Mouse (Mus musculus): ENCODE data around the gene Kcnh4. TPM values are rescaled to one million over a fixed set of nuclear protein-coding genes. Genes with fewer than 3 reads are reported as not detected.

The Kcnh4 gene
- polyA plus RNA-seq, 1 experiment from 2014 or later: 1.1 TPM

- Histone ChIP-seq H3K4me1 (peaks cover 29% of the 10 kb centered on the region), H3K27ac (replicated peaks) (peak overlapping the region; percentile 90), H3K9me3 (replicated peaks) (no peaks in the 10 kb centered on the region), H3K27me3 (ENCODE audit: low read depth, poor library complexity, severe bottlenecking) (no peaks in the 10 kb centered on the region), H3K4me3 (peak overlapping the region; percentile 98), H3K36me3 (peaks cover 14% of the 10 kb centered on the region)
- no peak for DNase-seq (ENCODE audit: low spot score)
- WGBS: 24% methylated on average over 5 of the region's 5 CpGs
Observed at GRCm38 (mm10) chr11:100738749-100739148, 21.0 kb downstream of the Kcnh4 start.

GRCm38 (mm10) chr11:100738066-100738604 lies 21.6 kb downstream of the Kcnh4 start, which contains the start of gene Rab5c:
Rab5c (minus strand) TSS chr11:100738215.
- under 1% methylated on average over 39 of the region's 39 CpGs for WGBS
- no peaks in the 10 kb centered on the region for H3K9me3 ChIP-seq (replicated peaks)
- H3K27me3 ChIP-seq (ENCODE audit: low read depth, poor library complexity, severe bottlenecking): no peaks in the 10 kb centered on the region
- H3K36me3 ChIP-seq: peaks cover 20% of the 10 kb centered on the region
- DNase-seq (ENCODE audit: low spot score): peak; percentile 99
- peak within 1 kb of the TSS; percentile 98 for H3K4me3 ChIP-seq
- peaks cover 29% of the 10 kb centered on the region for H3K4me1 ChIP-seq
- peak within 1 kb of the TSS; percentile 90 for H3K27ac ChIP-seq (replicated peaks)

- no peak for DNase-seq (ENCODE audit: low spot score)
- H3K9me3 ChIP-seq (replicated peaks): no peaks in the 10 kb centered on the region
- peaks cover 29% of the 10 kb centered on the region for H3K4me1 ChIP-seq
- H3K27ac ChIP-seq (replicated peaks): peak overlapping the region; percentile 90
- H3K27me3 ChIP-seq (ENCODE audit: low read depth, poor library complexity, severe bottlenecking): no peaks in the 10 kb centered on the region
- WGBS: 4% methylated on average over 13 of the region's 13 CpGs
- peak overlapping the region; percentile 98 for H3K4me3 ChIP-seq
- H3K36me3 ChIP-seq: peaks cover 28% of the 10 kb centered on the region
Observed at GRCm38 (mm10) chr11:100737105-100737733, 22.5 kb downstream of the Kcnh4 start.

- 82% methylated on average over 4 of the region's 4 CpGs for WGBS
- peaks cover 33% of the 10 kb centered on the region for H3K36me3 ChIP-seq
- H3K27ac ChIP-seq (replicated peaks): no peak overlapping the region
- no peaks in the 10 kb centered on the region for H3K27me3 ChIP-seq (ENCODE audit: low read depth, poor library complexity, severe bottlenecking)
- peaks cover 29% of the 10 kb centered on the region for H3K4me1 ChIP-seq
- H3K4me3 ChIP-seq: peak overlapping the region; percentile 98
- no peaks in the 10 kb centered on the region for H3K9me3 ChIP-seq (replicated peaks)
- no peak for DNase-seq (ENCODE audit: low spot score)
Observed at GRCm38 (mm10) chr11:100736746-100737080, 23.0 kb downstream of the Kcnh4 start.

- Histone ChIP-seq H3K9me3 (replicated peaks) (no peaks in the 10 kb centered on the region), H3K4me1 (peaks cover 29% of the 10 kb centered on the region), H3K4me3 (peak overlapping the region; percentile 98; the same call in 1 of the 2 replicates), H3K27me3 (ENCODE audit: low read depth, poor library complexity, severe bottlenecking) (no peaks in the 10 kb centered on the region), H3K27ac (replicated peaks) (no peak overlapping the region), H3K36me3 (peaks cover 35% of the 10 kb centered on the region)
- no peak for DNase-seq (ENCODE audit: low spot score)
- WGBS: 86% methylated on average over 14 of the region's 14 CpGs
Observed at GRCm38 (mm10) chr11:100735954-100736745, 23.6 kb downstream of the Kcnh4 start.

- Histone ChIP-seq H3K9me3 (replicated peaks) (no peaks in the 10 kb centered on the region), H3K27me3 (ENCODE audit: low read depth, poor library complexity, severe bottlenecking) (no peaks in the 10 kb centered on the region), H3K27ac (replicated peaks) (no peak overlapping the region), H3K36me3 (peaks cover 35% of the 10 kb centered on the region), H3K4me3 (peak overlapping the region; percentile 98; the same call in 1 of the 2 replicates), H3K4me1 (peaks cover 29% of the 10 kb centered on the region)
- DNase-seq (ENCODE audit: low spot score): no peak
- 92% methylated on average over 9 of the region's 9 CpGs for WGBS
Observed at GRCm38 (mm10) chr11:100735134-100735865, 24.4 kb downstream of the Kcnh4 start.

GRCm38 (mm10) chr11:100730477-100731205 lies 29.1 kb downstream of the Kcnh4 start:
- H3K27ac ChIP-seq (replicated peaks): no peak overlapping the region
- DNase-seq (ENCODE audit: low spot score): no peak
- 90% methylated on average over 6 of the region's 6 CpGs for WGBS
- peaks cover 2% of the 10 kb centered on the region; the same call in 1 of the 2 replicates for H3K4me1 ChIP-seq
- no peaks in the 10 kb centered on the region for H3K9me3 ChIP-seq (replicated peaks)
- H3K4me3 ChIP-seq: no peak overlapping the region
- H3K27me3 ChIP-seq (ENCODE audit: low read depth, poor library complexity, severe bottlenecking): no peaks in the 10 kb centered on the region
- H3K36me3 ChIP-seq: peaks cover 61% of the 10 kb centered on the region

GRCm38 (mm10) chr11:100729976-100730375 lies 29.8 kb downstream of the Kcnh4 start:
- Histone ChIP-seq H3K9me3 (replicated peaks) (no peaks in the 10 kb centered on the region), H3K4me3 (no peak overlapping the region), H3K27me3 (ENCODE audit: low read depth, poor library complexity, severe bottlenecking) (no peaks in the 10 kb centered on the region), H3K4me1 (no peaks in the 10 kb centered on the region), H3K36me3 (peaks cover 57% of the 10 kb centered on the region), H3K27ac (replicated peaks) (no peak overlapping the region)
- DNase-seq (ENCODE audit: low spot score): no peak
- WGBS: 87% methylated on average over 4 of the region's 4 CpGs

- Histone ChIP-seq H3K36me3 (peaks cover 51% of the 10 kb centered on the region), H3K27ac (replicated peaks) (no peak overlapping the region), H3K4me3 (no peak overlapping the region), H3K4me1 (peaks cover 3% of the 10 kb centered on the region; the same call in 1 of the 2 replicates), H3K9me3 (replicated peaks) (no peaks in the 10 kb centered on the region), H3K27me3 (ENCODE audit: low read depth, poor library complexity, severe bottlenecking) (no peaks in the 10 kb centered on the region)
- DNase-seq (ENCODE audit: low spot score): no peak
- WGBS: 87% methylated on average over 6 of the region's 6 CpGs
Observed at GRCm38 (mm10) chr11:100728601-100729000, 31.1 kb downstream of the Kcnh4 start.

- Histone ChIP-seq H3K27me3 (ENCODE audit: low read depth, poor library complexity, severe bottlenecking) (no peaks in the 10 kb centered on the region), H3K36me3 (peaks cover 38% of the 10 kb centered on the region), H3K27ac (replicated peaks) (no peak overlapping the region), H3K4me3 (no peak overlapping the region), H3K4me1 (peaks cover 9% of the 10 kb centered on the region), H3K9me3 (replicated peaks) (no peaks in the 10 kb centered on the region)
- WGBS: 99% methylated on average over 3 of the region's 3 CpGs
- DNase-seq (ENCODE audit: low spot score): no peak
Observed at GRCm38 (mm10) chr11:100727201-100727600, 32.5 kb downstream of the Kcnh4 start.

- Histone ChIP-seq H3K4me1 (peaks cover 27% of the 10 kb centered on the region), H3K4me3 (no peak overlapping the region), H3K27me3 (ENCODE audit: low read depth, poor library complexity, severe bottlenecking) (no peaks in the 10 kb centered on the region), H3K36me3 (peaks cover 32% of the 10 kb centered on the region), H3K27ac (replicated peaks) (0 out of 2 replicates have a peak overlapping the region, but pooled peaks have one; percentile 18), H3K9me3 (replicated peaks) (no peaks in the 10 kb centered on the region)
- WGBS: 61% methylated on average over 5 of the region's 5 CpGs
- no peak for DNase-seq (ENCODE audit: low spot score)
Observed at GRCm38 (mm10) chr11:100724919-100725512, 34.7 kb downstream of the Kcnh4 start.
